Mouse (Mus musculus): Measurements from ENCODE around the gene Grem2.

Grem2 gene

DNA sequence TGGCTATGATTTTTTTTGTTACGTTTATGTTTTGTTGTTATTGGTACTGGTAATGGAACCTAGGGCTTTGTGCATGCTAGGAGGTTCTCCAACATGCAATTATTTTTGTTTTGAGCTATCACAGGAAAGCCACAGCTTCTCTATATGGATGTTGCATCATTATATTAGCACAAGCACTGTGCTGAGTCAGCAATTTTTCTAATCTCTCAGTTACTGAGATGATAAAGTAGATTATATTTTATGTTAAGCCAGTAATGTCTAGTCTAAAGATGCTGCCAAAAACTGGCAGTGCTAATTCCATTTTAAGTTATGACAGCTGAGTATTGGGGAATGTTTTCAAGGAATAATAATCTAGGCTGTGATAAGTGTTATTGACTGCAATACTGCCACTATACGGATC is 133.0 kb downstream of the Grem2 start:
- 89% methylated on average over 2 of the region's 2 CpGs for WGBS
